Mouse (Mus musculus): ENCODE measurements around the gene Mkrn2os. TPM values are rescaled to one million over a fixed set of nuclear protein-coding genes. Genes with fewer than 3 reads are reported as not detected.

Gene Mkrn2os
- polyA plus RNA-seq, 1 experiment from 2014 or later, result 0.24 TPM

DNA sequence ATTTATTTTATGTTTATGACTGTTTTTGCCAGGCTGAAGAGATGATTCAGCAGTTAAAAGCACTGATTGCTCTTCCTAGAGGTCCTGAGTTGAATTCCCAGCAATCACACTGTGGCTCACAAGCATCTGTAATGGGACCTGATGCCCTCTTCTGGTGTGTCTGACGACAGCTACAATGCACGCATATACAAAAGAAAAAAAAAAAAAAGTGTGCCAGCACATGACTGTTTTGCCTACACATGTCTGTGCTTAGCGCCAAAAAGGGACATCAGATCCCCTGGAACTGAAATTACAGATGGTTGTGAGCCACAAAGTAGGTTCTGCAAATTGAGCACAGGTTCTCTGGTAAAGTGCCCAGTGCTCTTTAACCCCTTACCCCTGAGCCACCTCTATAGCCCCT, 50.0 kb downstream of the Mkrn2os start:
- H3K36me3 ChIP-seq, result no peaks in the 10 kb centered on the region
- WGBS, result 66% methylated on average over 3 of the region's 3 CpGs
- no peak for ATAC-seq (replicated peaks; ENCODE audit: insufficient number of reproducible peaks, insufficient read depth, low FRiP score, low read depth)
- H3K4me2 ChIP-seq, result no peak overlapping the region
- no peak overlapping the region for H3K9ac ChIP-seq
- no peaks in the 10 kb centered on the region for H3K9me3 ChIP-seq (replicated peaks)
- no peak overlapping the region for H3K4me3 ChIP-seq
- H3K27me3 ChIP-seq, result 0 out of 2 replicates have a peak, but pooled peaks cover 3% of the 10 kb centered on the region
- no peak overlapping the region for H3K27ac ChIP-seq
- peaks cover 24% of the 10 kb centered on the region for H3K4me1 ChIP-seq (replicated peaks)

GRCm38 (mm10) chr6:115541676-115542275, 50.6 kb downstream of the Mkrn2os start:
- WGBS, result 38% methylated on average over 6 of the region's 6 CpGs
- no peak overlapping the region for H3K4me3 ChIP-seq
- no peak overlapping the region for H3K9ac ChIP-seq
- H3K36me3 ChIP-seq, result no peaks in the 10 kb centered on the region
- no peak overlapping the region for H3K4me2 ChIP-seq
- peaks cover 24% of the 10 kb centered on the region for H3K4me1 ChIP-seq (replicated peaks)
- ATAC-seq (replicated peaks; ENCODE audit: insufficient number of reproducible peaks, insufficient read depth, low FRiP score, low read depth), result no peak
- H3K27ac ChIP-seq, result peak overlapping the region; percentile 41; the same call in 1 of the 2 replicates
- H3K27me3 ChIP-seq, result 0 out of 2 replicates have a peak, but pooled peaks cover 3% of the 10 kb centered on the region
- H3K9me3 ChIP-seq (replicated peaks), result no peaks in the 10 kb centered on the region

DNA sequence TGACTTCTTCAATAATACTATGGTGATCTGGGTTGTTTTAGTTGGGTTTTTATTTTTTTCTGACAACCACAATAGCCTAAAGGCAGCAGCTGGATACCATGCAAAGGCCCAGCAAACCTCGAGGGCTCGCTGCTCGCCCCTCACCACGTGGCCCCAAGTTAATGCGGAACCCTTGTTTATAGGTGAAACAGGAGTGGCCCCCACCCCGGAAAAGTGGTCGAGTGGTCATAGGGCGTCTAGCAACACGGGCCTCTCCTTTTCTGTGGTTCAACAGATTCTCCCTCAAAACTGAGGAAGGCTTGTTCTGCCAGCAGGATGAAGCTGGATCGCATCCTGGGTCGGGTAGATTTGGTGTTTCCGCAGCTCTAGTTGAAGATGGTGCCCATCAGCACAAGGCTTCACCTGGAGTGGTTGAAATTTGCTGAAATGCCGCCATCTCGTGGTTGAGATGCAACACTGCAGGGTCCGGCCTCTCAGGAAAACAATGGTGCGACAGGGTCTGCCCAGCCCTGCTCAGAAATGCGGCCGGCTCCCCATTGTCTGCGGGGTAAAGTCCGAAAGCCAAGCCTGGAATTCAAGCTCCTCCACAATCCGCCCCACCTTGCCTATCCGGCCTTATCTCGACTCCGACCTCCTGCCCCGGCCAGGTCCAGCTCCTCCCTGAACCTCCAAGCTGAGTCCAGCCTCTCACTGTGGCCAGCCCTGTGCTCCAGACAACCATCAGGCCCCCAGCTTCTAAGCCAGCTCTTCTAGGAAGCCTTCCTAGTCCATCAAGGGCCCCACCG, 53.5 kb downstream of the Mkrn2os start:
- ATAC-seq (replicated peaks; ENCODE audit: insufficient number of reproducible peaks, insufficient read depth, low FRiP score, low read depth), result peak; percentile 40; the same call in 1 of the 2 replicates
- Histone ChIP-seq H3K27me3 (0 out of 2 replicates have a peak, but pooled peaks cover 3% of the 10 kb centered on the region), H3K4me1 (replicated peaks) (peaks cover 19% of the 10 kb centered on the region), H3K27ac (no peak overlapping the region), H3K9ac (peak overlapping the region; percentile 50; the same call in 1 of the 2 replicates), H3K4me3 (peak overlapping the region; percentile 39), H3K36me3 (no peaks in the 10 kb centered on the region), H3K4me2 (peak overlapping the region; percentile 73), H3K9me3 (replicated peaks) (no peaks in the 10 kb centered on the region)
- WGBS, result 17% methylated on average over 26 of the region's 26 CpGs

GRCm38 (mm10) chr6:115536169-115536568, 56.2 kb downstream of the Mkrn2os start:
- H3K9me3 ChIP-seq (replicated peaks), result no peaks in the 10 kb centered on the region
- H3K4me1 ChIP-seq (replicated peaks), result peaks cover 9% of the 10 kb centered on the region
- 80% methylated on average over 4 of the region's 4 CpGs for WGBS
- no peaks in the 10 kb centered on the region for H3K36me3 ChIP-seq
- H3K27ac ChIP-seq, result no peak overlapping the region
- no peak overlapping the region for H3K9ac ChIP-seq
- H3K27me3 ChIP-seq, result 0 out of 2 replicates have a peak, but pooled peaks cover 3% of the 10 kb centered on the region
- H3K4me3 ChIP-seq, result no peak overlapping the region
- ATAC-seq (replicated peaks; ENCODE audit: insufficient number of reproducible peaks, insufficient read depth, low FRiP score, low read depth), result no peak
- no peak overlapping the region for H3K4me2 ChIP-seq

GRCm38 (mm10) chr6:115534617-115535016, 57.8 kb downstream of the Mkrn2os start:
- Histone ChIP-seq H3K27ac (no peak overlapping the region), H3K4me3 (no peak overlapping the region), H3K9me3 (replicated peaks) (no peaks in the 10 kb centered on the region), H3K9ac (no peak overlapping the region), H3K4me2 (no peak overlapping the region), H3K36me3 (no peaks in the 10 kb centered on the region), H3K4me1 (replicated peaks) (peaks cover 9% of the 10 kb centered on the region), H3K27me3 (no peaks in the 10 kb centered on the region)
- no peak for ATAC-seq (replicated peaks; ENCODE audit: insufficient number of reproducible peaks, insufficient read depth, low FRiP score, low read depth)
- 51% methylated on average over 7 of the region's 7 CpGs for WGBS

Other genes starting within 250 kb of the Mkrn2os start
- gene Pparg, start 231.6 kb downstream of the Mkrn2os start, polyA plus RNA-seq (2015; fragmentation: Nextera tagmentation; extraction: Ambion mirVana), result 2.5 and 3.7 TPM in 2 replicates
- gene Tsen2, start 47.9 kb downstream of the Mkrn2os start, polyA plus RNA-seq (2015; fragmentation: Nextera tagmentation; extraction: Ambion mirVana), result 16.8 and 18.9 TPM in 2 replicates
- 20.5 and 26.3 TPM in 2 replicates for gene Mkrn2, start 9.3 kb upstream of the Mkrn2os start, polyA plus RNA-seq (2015; fragmentation: Nextera tagmentation; extraction: Ambion mirVana)
- gene Raf1, start 84.1 kb upstream of the Mkrn2os start, polyA plus RNA-seq (2015; fragmentation: Nextera tagmentation; extraction: Ambion mirVana), result 90.7 and 97.4 TPM in 2 replicates
- gene Tmem40, start 169.8 kb upstream of the Mkrn2os start, polyA plus RNA-seq (2015; fragmentation: Nextera tagmentation; extraction: Ambion mirVana), result 1.3 and 1.7 TPM in 2 replicates
- gene Cand2, start 182.0 kb upstream of the Mkrn2os start, polyA plus RNA-seq (2015; fragmentation: Nextera tagmentation; extraction: Ambion mirVana), result 40.8 and 48.7 TPM in 2 replicates
- gene Rpl32, start 216.2 kb upstream of the Mkrn2os start, polyA plus RNA-seq (2015; fragmentation: Nextera tagmentation; extraction: Ambion mirVana), result 1,057 and 1,253 TPM in 2 replicates
- 0.29 and 0.53 TPM in 2 replicates for gene Efcab12, start 245.8 kb upstream of the Mkrn2os start, polyA plus RNA-seq (2015; fragmentation: Nextera tagmentation; extraction: Ambion mirVana)